Mouse (Mus musculus): ENCODE results near the gene 6030408B16Rik. TPM values are rescaled to one million over a fixed set of nuclear protein-coding genes. Genes with fewer than 3 reads are reported as not detected.

6030408B16Rik gene
- total and polyA plus RNA-seq, 3 experiments = 0.70 to 6.3 (median 1.1) TPM

DNA sequence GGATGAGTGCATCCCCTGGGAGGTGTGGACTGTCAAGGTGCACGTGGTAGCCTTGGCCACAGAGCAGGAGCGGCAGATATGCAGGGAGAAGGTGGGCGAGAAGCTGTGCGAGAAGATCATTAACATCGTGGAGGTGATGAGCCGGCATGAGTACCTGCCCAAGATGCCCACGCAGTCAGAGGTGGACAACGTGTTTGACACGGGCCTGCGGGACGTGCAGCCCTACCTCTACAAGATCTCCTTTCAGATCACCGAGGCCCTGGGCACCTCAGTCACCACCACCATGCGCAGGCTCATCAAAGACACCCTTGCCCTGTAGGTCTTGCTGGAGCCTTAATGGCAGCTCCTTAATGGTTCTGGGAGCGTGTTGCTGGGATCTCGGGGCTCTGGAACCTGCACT, 2.7 kb upstream of the 6030408B16Rik start:
- no peak overlapping the region for H3K27ac ChIP-seq
- no peak overlapping the region for H3K9ac ChIP-seq (ENCODE audit: low read depth, low read length)
- H3K79me2 ChIP-seq (replicated peaks; ENCODE audit: control insufficient read depth, insufficient read depth, low read length) = peaks cover 3% of the 10 kb centered on the region; the same call in 1 of the 2 replicates
- TF ChIP-seq POLR2A (IDR thresholded peaks at IDR 0.05; ENCODE audit: insufficient read depth, low read depth, low read length) (no peak), EP300 (IDR thresholded peaks at IDR 0.05; ENCODE audit: insufficient read depth, low read depth, low read length) (no peak), CTCF (IDR thresholded peaks at IDR 0.05) (no peak)
- H3K4me3 ChIP-seq = no peak overlapping the region
- 95% methylated on average over 15 of the region's 15 CpGs for WGBS
- no peaks in the 10 kb centered on the region for H3K27me3 ChIP-seq (ENCODE audit: control insufficient read depth, insufficient read depth, low read length)
- DNase-seq = no peak
- H3K36me3 ChIP-seq (ENCODE audit: control insufficient read depth, insufficient read depth, low read length) = no peaks in the 10 kb centered on the region
- H3K4me1 ChIP-seq (ENCODE audit: control insufficient read depth, insufficient read depth, low read length) = no peaks in the 10 kb centered on the region
- intact Hi-C loops (cut with DNase I) = no loop called here

DNA sequence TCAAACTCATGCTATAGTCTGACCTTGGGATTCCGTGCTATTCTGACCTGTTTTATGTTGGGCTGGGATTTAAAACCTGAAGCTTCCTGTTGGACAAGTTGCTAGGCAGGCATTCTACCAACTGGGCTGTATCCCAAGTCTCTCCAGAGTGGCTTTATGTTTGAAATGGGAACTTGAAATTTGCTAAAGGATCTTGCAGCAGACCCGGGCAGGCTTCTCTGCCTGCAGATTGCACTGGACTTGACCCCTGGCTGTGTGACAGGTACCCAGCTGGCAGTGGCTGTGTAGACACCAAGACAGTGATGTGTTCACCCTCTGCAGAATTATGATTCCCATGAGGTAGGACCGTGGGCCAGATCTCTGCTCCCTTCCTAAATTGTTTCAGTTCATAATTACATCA, 1.0 kb upstream of the 6030408B16Rik start:
- H3K36me3 ChIP-seq (ENCODE audit: control insufficient read depth, insufficient read depth, low read length) = no peaks in the 10 kb centered on the region
- intact Hi-C loops (cut with DNase I) = no loop called here

GRCm38 (mm10) chr15:101294028-101294894, 1.2 kb downstream of the 6030408B16Rik start:
- 58% methylated on average over 16 of the region's 16 CpGs for WGBS
- TF ChIP-seq CTCF (IDR thresholded peaks at IDR 0.05) (no peak), EP300 (IDR thresholded peaks at IDR 0.05; ENCODE audit: insufficient read depth, low read depth, low read length) (no peak), POLR2A (IDR thresholded peaks at IDR 0.05; ENCODE audit: insufficient read depth, low read depth, low read length) (no peak)
- no peak for DNase-seq
- intact Hi-C loops (cut with DNase I) = no loop called here
- Histone ChIP-seq H3K36me3 (ENCODE audit: control insufficient read depth, insufficient read depth, low read length) (no peaks in the 10 kb centered on the region), H3K79me2 (replicated peaks; ENCODE audit: control insufficient read depth, insufficient read depth, low read length) (no peaks in the 10 kb centered on the region), H3K27me3 (ENCODE audit: control insufficient read depth, insufficient read depth, low read length) (no peaks in the 10 kb centered on the region), H3K4me1 (ENCODE audit: control insufficient read depth, insufficient read depth, low read length) (peaks cover 4% of the 10 kb centered on the region), H3K9ac (ENCODE audit: low read depth, low read length) (peak overlapping the region; percentile 24; the same call in 1 of the 2 replicates), H3K4me3 (no peak overlapping the region), H3K27ac (no peak overlapping the region)

More for the DNA sequence above, 1.0 kb upstream of the 6030408B16Rik start:
- Histone ChIP-seq H3K79me2 (replicated peaks; ENCODE audit: control insufficient read depth, insufficient read depth, low read length) (peaks cover under 1% of the 10 kb centered on the region; the same call in 1 of the 2 replicates), H3K27me3 (ENCODE audit: control insufficient read depth, insufficient read depth, low read length) (no peaks in the 10 kb centered on the region), H3K27ac (no peak overlapping the region), H3K4me3 (no peak overlapping the region), H3K9ac (ENCODE audit: low read depth, low read length) (no peak overlapping the region), H3K4me1 (ENCODE audit: control insufficient read depth, insufficient read depth, low read length) (no peaks in the 10 kb centered on the region)
- TF ChIP-seq CTCF (IDR thresholded peaks at IDR 0.05) = no peak
- no peak for TF ChIP-seq POLR2A (IDR thresholded peaks at IDR 0.05; ENCODE audit: insufficient read depth, low read depth, low read length)
- 53% methylated on average over 3 of the region's 3 CpGs for WGBS
- DNase-seq = no peak

- H3K27me3 ChIP-seq (ENCODE audit: control insufficient read depth, insufficient read depth, low read length) = no peaks in the 10 kb centered on the region
- DNase-seq = peak; percentile 57 to 62
- no peak overlapping the region for H3K9ac ChIP-seq (ENCODE audit: low read depth, low read length)
- TF ChIP-seq CTCF (IDR thresholded peaks at IDR 0.05) (no peak), EP300 (IDR thresholded peaks at IDR 0.05; ENCODE audit: insufficient read depth, low read depth, low read length) (0 out of 2 replicates have a peak, but pooled peaks have one; percentile 17), POLR2A (IDR thresholded peaks at IDR 0.05; ENCODE audit: insufficient read depth, low read depth, low read length) (peak; percentile 42; the same call in 1 of the 2 replicates)
- WGBS = 51% methylated on average over 7 of the region's 7 CpGs
- H3K4me1 ChIP-seq (ENCODE audit: control insufficient read depth, insufficient read depth, low read length) = peaks cover 10% of the 10 kb centered on the region
- intact Hi-C loops (cut with DNase I) = no loop called here
- H3K27ac ChIP-seq = peak overlapping the region; percentile 36
- H3K79me2 ChIP-seq (replicated peaks; ENCODE audit: control insufficient read depth, insufficient read depth, low read length) = no peaks in the 10 kb centered on the region
- H3K4me3 ChIP-seq = no peak overlapping the region
- no peaks in the 10 kb centered on the region for H3K36me3 ChIP-seq (ENCODE audit: control insufficient read depth, insufficient read depth, low read length)
Observed at GRCm38 (mm10) chr15:101295106-101295505, 2.1 kb downstream of the 6030408B16Rik start.

DNA sequence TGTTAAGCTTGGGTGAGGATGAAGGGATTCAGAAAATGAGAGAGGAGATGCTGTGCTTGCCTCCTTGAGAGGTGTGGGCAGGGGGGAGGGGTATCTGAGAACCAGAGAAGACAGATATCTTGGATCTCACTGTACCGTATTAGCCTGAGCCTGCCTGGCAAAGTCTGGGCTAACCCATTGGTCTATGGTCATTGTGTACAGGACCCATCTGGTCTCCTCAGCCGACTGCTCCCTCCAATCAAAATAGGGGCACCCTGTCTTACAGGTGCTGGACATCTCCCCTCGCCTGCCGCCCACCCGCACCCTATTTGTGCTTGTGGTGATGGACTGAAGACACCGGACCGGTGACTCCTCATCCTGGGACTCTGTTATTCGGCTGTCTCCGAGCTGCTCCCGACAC, 2.6 kb downstream of the 6030408B16Rik start:
- H3K79me2 ChIP-seq (replicated peaks; ENCODE audit: control insufficient read depth, insufficient read depth, low read length) = no peaks in the 10 kb centered on the region
- H3K4me1 ChIP-seq (ENCODE audit: control insufficient read depth, insufficient read depth, low read length) = peaks cover 10% of the 10 kb centered on the region
- no peak overlapping the region for H3K4me3 ChIP-seq
- H3K9ac ChIP-seq (ENCODE audit: low read depth, low read length) = no peak overlapping the region
- peak overlapping the region; percentile 7 for H3K27ac ChIP-seq
- no peak for DNase-seq
- H3K27me3 ChIP-seq (ENCODE audit: control insufficient read depth, insufficient read depth, low read length) = no peaks in the 10 kb centered on the region
- no peaks in the 10 kb centered on the region for H3K36me3 ChIP-seq (ENCODE audit: control insufficient read depth, insufficient read depth, low read length)
- 90% methylated on average over 10 of the region's 10 CpGs for WGBS
- no peak for TF ChIP-seq POLR2A (IDR thresholded peaks at IDR 0.05; ENCODE audit: insufficient read depth, low read depth, low read length)
- TF ChIP-seq CTCF (IDR thresholded peaks at IDR 0.05) = no peak
- TF ChIP-seq EP300 (IDR thresholded peaks at IDR 0.05; ENCODE audit: insufficient read depth, low read depth, low read length) = no peak
- intact Hi-C loops (cut with DNase I) = no loop called here

- intact Hi-C loops (cut with DNase I) = no loop called here
- no peaks in the 10 kb centered on the region for H3K27me3 ChIP-seq (ENCODE audit: control insufficient read depth, insufficient read depth, low read length)
- WGBS = 55% methylated on average over 11 of the region's 11 CpGs
- no peaks in the 10 kb centered on the region for H3K79me2 ChIP-seq (replicated peaks; ENCODE audit: control insufficient read depth, insufficient read depth, low read length)
- TF ChIP-seq EP300 (IDR thresholded peaks at IDR 0.05; ENCODE audit: insufficient read depth, low read depth, low read length) (no peak), POLR2A (IDR thresholded peaks at IDR 0.05; ENCODE audit: insufficient read depth, low read depth, low read length) (no peak), CTCF (IDR thresholded peaks at IDR 0.05) (no peak)
- peaks cover 10% of the 10 kb centered on the region for H3K4me1 ChIP-seq (ENCODE audit: control insufficient read depth, insufficient read depth, low read length)
- DNase-seq = peak in 1 of 2 experiments; percentile 34
- no peak overlapping the region for H3K4me3 ChIP-seq
- H3K36me3 ChIP-seq (ENCODE audit: control insufficient read depth, insufficient read depth, low read length) = no peaks in the 10 kb centered on the region
- no peak overlapping the region for H3K9ac ChIP-seq (ENCODE audit: low read depth, low read length)
- peak overlapping the region; percentile 7 for H3K27ac ChIP-seq
Observed at GRCm38 (mm10) chr15:101296091-101296490, 3.1 kb downstream of the 6030408B16Rik start.

All from heart, adult 2 months (tissue).